Mouse (Mus musculus) myocyte (in vitro differentiated cells): ENCODE results near the gene Ppp1r16b. TPM values are rescaled to one million over a fixed set of nuclear protein-coding genes. Genes with fewer than 3 reads are reported as not detected.

Source experiments
- H3K27me3 ChIP-seq: one replicate; pipeline ENCODE4 v1.6.1; 2011; ENCODE audit not compliant: control insufficient read depth, insufficient read depth, insufficient read length
- H3K36me3 ChIP-seq: one replicate; pipeline ENCODE4 v1.6.1; 2011; ENCODE audit not compliant: control insufficient read depth, insufficient read depth
- H3K4me2 ChIP-seq: one replicate; pipeline ENCODE4 v1.6.1; 2011; ENCODE audit warnings: low read depth, control low read depth
- H3K4me3 ChIP-seq: one replicate; pipeline ENCODE4 v1.5.1; 2011; ENCODE audit warnings: mild to moderate bottlenecking, control low read depth, moderate library complexity
- H3K79me2 ChIP-seq: one replicate; pipeline ENCODE4 v1.6.1; 2011; ENCODE audit not compliant: control insufficient read depth, insufficient read depth
- H3ac ChIP-seq: one replicate; pipeline ENCODE4 v1.6.1; 2011; ENCODE audit not compliant: control insufficient read depth, insufficient read length
- CEBPB ChIP-seq: IDR thresholded peaks from 2 replicates; pipeline ENCODE4 v1.6.1; 2011; ENCODE audit warnings: mild to moderate bottlenecking, moderate library complexity; ENCODE audit not compliant: poor library complexity, insufficient read depth, severe bottlenecking
- E2F4 ChIP-seq: IDR thresholded peaks from one replicate; pipeline ENCODE4 v1.6.1; 2011; ENCODE audit warnings: mild to moderate bottlenecking, control low read depth, moderate library complexity; ENCODE audit not compliant: insufficient read depth
- MAX ChIP-seq: IDR thresholded peaks from one replicate; pipeline ENCODE4 v1.6.1; 2011; ENCODE audit warnings: low read depth, mild to moderate bottlenecking, control low read depth
- MYOD1 ChIP-seq, 3 experiments: IDR thresholded peaks; one replicate each; pipeline ENCODE4 v1.6.1; 2011; ENCODE audit warnings: control low read depth in 2 of 3, low read depth in 2 of 3, mild to moderate bottlenecking in 2 of 3, moderate library complexity in 1 of 3; ENCODE audit not compliant: insufficient read length in 2 of 3, control insufficient read depth in 1 of 3
- MYOG ChIP-seq, 3 experiments: IDR thresholded peaks; one replicate each; pipeline ENCODE4 v1.6.1; 2011; ENCODE audit warnings: control low read depth in 2 of 3, low read depth in 2 of 3, mild to moderate bottlenecking in 2 of 3; ENCODE audit not compliant: insufficient read length in 2 of 3, control insufficient read depth in 1 of 3, insufficient read depth in 1 of 3
- POLR2A ChIP-seq: IDR thresholded peaks from one replicate; pipeline ENCODE4 v1.6.1; 2011; ENCODE audit warnings: low read depth, mild to moderate bottlenecking, control low read depth, moderate library complexity; ENCODE audit not compliant: insufficient read length
- POLR2AphosphoS2 ChIP-seq: IDR thresholded peaks from one replicate; pipeline ENCODE4 v1.6.1; 2011; ENCODE audit warnings: low read depth, control low read depth; ENCODE audit not compliant: insufficient read length
- REST ChIP-seq: IDR thresholded peaks from one replicate; pipeline ENCODE4 v1.6.1; 2011; ENCODE audit warnings: mild to moderate bottlenecking, control low read depth, moderate library complexity; ENCODE audit not compliant: insufficient read depth, insufficient read length
- SRF ChIP-seq: IDR thresholded peaks from one replicate; pipeline ENCODE4 v1.6.1; 2011; ENCODE audit warnings: low read depth; ENCODE audit not compliant: control insufficient read depth, insufficient read length
- TCF12 ChIP-seq: IDR thresholded peaks from one replicate; pipeline ENCODE4 v1.6.1; 2011; ENCODE audit warnings: mild to moderate bottlenecking, control low read depth; ENCODE audit not compliant: poor library complexity, insufficient read depth, severe bottlenecking
- TCF3 ChIP-seq: IDR thresholded peaks from one replicate; pipeline ENCODE4 v1.6.1; 2011; ENCODE audit warnings: low read depth, control low read depth; ENCODE audit not compliant: insufficient read length
- USF1 ChIP-seq: IDR thresholded peaks from one replicate; pipeline ENCODE4 v1.6.1; 2011; ENCODE audit warnings: low read depth, mild to moderate bottlenecking, control low read depth, moderate library complexity
- polyA plus RNA-seq: library from polyadenylated mRNA; unstranded; fragments of >200 nt; fragmentation: generic; extraction: Trizol; gene quantifications from one replicate; pipeline ENCODE4 v1.2.1, GENCODE M21; 2012; ENCODE audit warnings: missing spikeins

The Ppp1r16b gene
- polyA plus RNA-seq, 1 experiment = 0.05 TPM

DNA sequence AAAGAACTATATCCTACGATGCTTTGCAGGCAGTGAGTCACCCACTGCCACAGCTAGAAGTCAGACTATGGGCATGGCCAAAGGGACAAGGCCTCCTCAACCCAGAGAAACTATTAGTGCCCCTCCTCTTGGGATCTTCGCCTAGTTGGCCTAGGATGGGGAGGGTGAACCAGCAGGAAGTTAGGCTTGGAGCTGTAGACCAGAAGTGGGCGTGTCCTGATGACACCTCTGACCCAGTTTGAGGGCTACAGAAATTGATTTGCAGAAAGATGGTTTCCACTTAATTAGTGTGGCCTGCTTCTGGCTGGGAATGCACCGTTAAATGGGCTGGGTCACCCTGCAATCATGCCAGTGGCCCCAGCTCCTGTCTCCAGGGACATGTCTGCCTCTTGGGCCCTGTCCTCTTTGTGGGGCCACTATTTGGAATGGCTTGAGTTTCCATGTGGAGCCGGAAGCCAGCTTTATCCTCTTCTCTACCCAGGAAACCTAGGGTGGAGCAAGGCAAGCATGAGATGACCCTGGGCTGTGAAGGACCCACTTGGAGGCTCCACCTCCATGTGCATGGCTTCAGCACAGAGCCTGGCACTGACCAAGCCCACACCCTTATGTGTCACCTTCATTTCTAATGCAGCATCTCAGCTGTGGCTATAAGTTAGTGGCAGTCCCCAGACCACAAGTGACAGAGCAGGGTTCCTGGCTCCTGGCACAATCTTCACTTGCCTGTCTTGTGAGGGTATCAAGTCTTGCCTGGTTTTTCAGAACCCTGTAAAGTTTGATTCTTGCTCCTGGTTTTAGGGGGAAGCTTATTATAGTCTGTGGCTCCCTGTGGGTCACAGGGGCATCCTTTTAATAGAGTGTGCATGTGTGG is 52.6 kb downstream of the Ppp1r16b start:
- no peak overlapping the region for H3ac ChIP-seq
- no peaks in the 10 kb centered on the region for H3K36me3 ChIP-seq
- no peak overlapping the region for H3K4me2 ChIP-seq
- TF ChIP-seq REST (no peak), TCF3 (no peak), POLR2AphosphoS2 (no peak), MAX (no peak)
- H3K27me3 ChIP-seq = peaks cover 7% of the 10 kb centered on the region
- no peaks in the 10 kb centered on the region for H3K79me2 ChIP-seq
- H3K4me3 ChIP-seq = no peak overlapping the region

DNA sequence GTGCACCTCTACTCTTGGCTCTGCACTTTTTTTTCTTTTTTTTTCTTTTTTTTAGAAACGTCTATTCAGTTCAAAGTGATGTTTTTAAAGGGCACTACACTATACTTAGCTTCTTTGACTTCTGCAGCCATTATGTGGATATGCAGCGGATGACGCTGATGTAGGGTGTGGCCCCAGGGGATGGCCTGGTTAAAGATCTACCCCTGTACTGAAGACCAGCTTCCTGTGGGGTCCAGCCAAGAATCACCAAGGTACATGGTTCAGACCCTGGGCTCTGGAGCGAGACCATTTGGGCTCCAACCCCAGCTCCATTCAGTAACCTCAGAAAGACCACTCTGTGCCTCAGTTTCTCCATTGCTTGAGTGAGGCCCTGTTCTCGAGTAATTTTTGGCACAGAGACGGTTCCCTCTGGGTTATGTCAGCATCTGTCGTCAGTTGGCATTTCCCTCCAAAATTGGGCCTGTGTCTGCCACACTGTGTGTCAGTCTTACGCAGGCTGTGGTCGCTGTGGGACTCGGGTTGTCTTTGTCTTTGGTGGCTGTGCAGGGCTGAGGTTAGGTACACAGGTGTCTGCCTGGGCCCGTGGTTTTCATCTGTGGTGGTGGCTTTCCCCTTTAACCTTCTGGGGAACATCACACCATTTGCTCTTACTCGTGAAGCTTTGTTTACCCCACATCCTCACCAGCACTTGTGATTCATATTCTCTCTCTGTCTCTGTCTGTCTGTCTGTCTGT is 53.8 kb downstream of the Ppp1r16b start:
- TF ChIP-seq TCF3 (no peak), MYOG (IDR thresholded peaks at IDR 0.05; ENCODE audit: control insufficient read depth in 1 of 3, insufficient read depth in 1 of 3, insufficient read length in 2 of 3, low read depth in 2 of 3) (no peak), POLR2AphosphoS2 (no peak), USF1 (no peak), REST (no peak), SRF (no peak), MYOD1 (IDR thresholded peaks at IDR 0.05; ENCODE audit: control insufficient read depth in 1 of 3, insufficient read length in 2 of 3, low read depth in 2 of 3) (no peak)
- H3K4me2 ChIP-seq = no peak overlapping the region
- H3K79me2 ChIP-seq = no peaks in the 10 kb centered on the region
- H3K27me3 ChIP-seq = peaks cover 12% of the 10 kb centered on the region
- no peak overlapping the region for H3ac ChIP-seq
- no peaks in the 10 kb centered on the region for H3K36me3 ChIP-seq
- H3K4me3 ChIP-seq = no peak overlapping the region

DNA sequence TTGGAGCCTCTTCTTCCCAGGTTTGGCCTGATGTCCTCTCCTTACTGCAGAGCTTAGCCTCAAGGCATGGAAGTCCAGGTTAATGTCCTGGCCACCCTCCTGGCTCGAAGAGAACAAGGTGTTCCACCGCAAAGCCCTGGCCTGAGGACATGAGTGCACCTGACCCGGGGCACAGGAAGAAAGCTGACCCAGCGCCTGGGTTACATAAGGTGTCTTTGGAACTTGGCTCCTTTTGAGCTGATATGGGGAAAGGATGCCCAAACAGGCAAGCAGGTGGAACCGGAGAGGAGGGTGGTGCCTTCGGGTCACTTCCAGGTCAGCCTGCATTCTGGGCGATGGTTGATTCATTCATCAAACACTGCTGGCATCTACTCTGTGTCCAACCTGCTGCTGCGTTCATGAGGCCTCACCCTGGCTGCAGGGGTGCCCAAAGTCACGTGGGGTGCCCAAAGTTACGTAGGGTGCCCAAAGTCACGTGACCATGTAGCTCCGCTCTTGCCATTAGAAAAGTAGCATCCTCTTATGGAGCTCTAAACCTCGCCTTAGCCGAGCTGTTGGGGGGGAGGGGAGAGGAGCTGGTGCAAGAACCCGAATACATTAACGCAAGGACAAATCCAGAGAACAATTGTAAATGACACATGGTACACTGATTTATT is 55.6 kb downstream of the Ppp1r16b start:
- no peak for TF ChIP-seq TCF3
- TF ChIP-seq SRF = no peak
- TF ChIP-seq POLR2AphosphoS2 = no peak
- no peak for TF ChIP-seq POLR2A
- TF ChIP-seq CEBPB = no peak
- TF ChIP-seq REST = no peak
- no peak for TF ChIP-seq E2F4
- TF ChIP-seq MYOG (IDR thresholded peaks at IDR 0.05; ENCODE audit: control insufficient read depth in 1 of 3, insufficient read depth in 1 of 3, insufficient read length in 2 of 3, low read depth in 2 of 3) = no peak
- no peak for TF ChIP-seq MAX
- TF ChIP-seq MYOD1 (IDR thresholded peaks at IDR 0.05; ENCODE audit: control insufficient read depth in 1 of 3, insufficient read length in 2 of 3, low read depth in 2 of 3) = no peak
- no peak for TF ChIP-seq TCF12
- TF ChIP-seq USF1 = no peak
- peaks cover 12% of the 10 kb centered on the region for H3K27me3 ChIP-seq
- H3K4me3 ChIP-seq = no peak overlapping the region
- no peak overlapping the region for H3K4me2 ChIP-seq
- H3ac ChIP-seq = no peak overlapping the region
- H3K36me3 ChIP-seq = no peaks in the 10 kb centered on the region
- no peaks in the 10 kb centered on the region for H3K79me2 ChIP-seq

DNA sequence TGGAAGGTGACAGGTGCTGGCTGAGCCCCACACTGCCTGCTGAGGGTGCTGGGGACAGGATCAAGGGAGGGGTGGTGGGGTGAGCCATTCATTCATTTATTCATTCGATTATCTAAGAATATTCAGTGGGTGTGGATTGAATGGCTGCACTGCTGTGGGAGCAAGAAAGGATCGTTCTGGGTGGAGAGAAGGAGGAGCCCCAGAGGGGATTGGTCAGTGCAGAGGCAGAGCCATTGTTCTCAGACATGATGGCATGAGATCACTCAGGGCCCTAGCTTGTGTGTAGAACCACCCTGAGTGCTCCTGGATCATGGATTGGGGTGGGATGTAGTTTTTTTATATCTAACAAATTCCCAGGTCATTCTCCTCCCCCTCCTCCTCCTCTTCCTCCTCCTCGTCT is 56.3 kb downstream of the Ppp1r16b start:
- TF ChIP-seq POLR2A = no peak
- TF ChIP-seq MYOD1 (IDR thresholded peaks at IDR 0.05; ENCODE audit: control insufficient read depth in 1 of 3, insufficient read length in 2 of 3, low read depth in 2 of 3) = no peak
- TF ChIP-seq POLR2AphosphoS2 = no peak
- TF ChIP-seq MYOG (IDR thresholded peaks at IDR 0.05; ENCODE audit: control insufficient read depth in 1 of 3, insufficient read depth in 1 of 3, insufficient read length in 2 of 3, low read depth in 2 of 3) = no peak
- TF ChIP-seq CEBPB = no peak
- no peak for TF ChIP-seq TCF12
- no peak for TF ChIP-seq REST
- TF ChIP-seq SRF = no peak
- no peak for TF ChIP-seq USF1
- TF ChIP-seq E2F4 = no peak
- TF ChIP-seq MAX = no peak
- TF ChIP-seq TCF3 = no peak
- Histone ChIP-seq H3K36me3 (no peaks in the 10 kb centered on the region), H3K4me3 (no peak overlapping the region), H3K79me2 (no peaks in the 10 kb centered on the region), H3K27me3 (peaks cover 12% of the 10 kb centered on the region), H3K4me2 (no peak overlapping the region), H3ac (no peak overlapping the region)
